Mouse (Mus musculus) 416B (cell line): ENCODE measurements around the gene Rhot2.

Source experiments
- DNase-seq: peaks from one replicate; pipeline ENCODE4 v3.0.0; 2011; ENCODE audit warnings: low read depth

The Rhot2 gene

DNA sequence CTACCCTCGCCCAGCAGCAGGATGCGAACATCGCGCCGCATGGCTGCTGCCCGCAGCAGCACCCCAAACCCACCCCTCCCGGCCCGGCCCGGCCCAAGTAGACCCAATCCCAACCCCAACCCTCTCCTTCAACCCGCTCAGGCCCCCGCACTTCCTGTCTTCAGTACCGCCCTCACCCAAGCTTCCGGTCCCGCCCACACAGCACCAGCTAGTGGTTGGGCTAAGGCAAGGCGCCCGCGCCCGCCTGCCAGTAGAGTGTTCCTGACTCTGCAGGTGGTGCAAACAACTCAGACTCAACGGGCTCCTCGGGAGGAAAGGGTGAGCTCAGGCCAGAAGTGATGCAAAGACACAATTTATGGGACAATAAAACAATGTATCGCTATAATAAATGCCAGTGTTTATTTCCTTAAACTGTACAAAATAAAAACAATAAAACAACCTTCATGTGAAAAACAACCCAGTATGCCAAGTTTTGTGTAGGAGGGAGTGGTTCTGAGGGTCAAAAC is at the start of gene Rhot2:
Gene Rhot2, minus strand, starts transcription at position 456 of the 506 bp plus-strand sequence.
- DNase-seq: peak; percentile 95

DNA sequence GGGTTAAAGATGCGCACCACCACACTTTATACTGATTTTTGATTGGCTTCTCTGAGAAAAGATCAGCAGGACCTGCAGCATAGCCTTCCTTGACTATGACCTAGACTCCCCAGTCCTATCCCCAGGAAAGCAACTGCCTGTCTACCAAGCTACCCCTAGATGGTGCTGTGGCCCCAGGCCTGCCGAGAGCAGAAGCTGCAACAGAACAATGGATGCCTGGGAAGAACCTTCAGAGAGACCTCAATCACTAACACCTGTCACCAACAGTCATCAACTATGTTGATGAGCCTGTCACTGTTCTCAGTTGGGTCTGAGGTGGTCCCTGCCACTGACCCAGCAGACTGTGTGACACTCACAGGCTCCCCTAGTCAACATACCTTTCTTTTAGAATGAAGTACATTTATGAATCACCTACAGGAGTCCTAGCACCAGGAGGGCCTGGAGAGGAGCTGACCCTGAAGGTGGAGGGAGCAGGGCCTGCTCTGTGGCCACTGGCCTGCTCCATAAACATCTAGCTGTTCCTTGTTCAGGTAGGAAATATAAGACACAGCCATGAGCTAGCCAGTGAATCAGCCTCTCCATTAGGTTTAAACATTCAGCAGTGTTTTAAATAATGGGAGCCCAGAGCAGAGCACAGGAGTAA is 49.4 kb upstream of the Rhot2 start:
- peak; percentile 80 for DNase-seq

DNA sequence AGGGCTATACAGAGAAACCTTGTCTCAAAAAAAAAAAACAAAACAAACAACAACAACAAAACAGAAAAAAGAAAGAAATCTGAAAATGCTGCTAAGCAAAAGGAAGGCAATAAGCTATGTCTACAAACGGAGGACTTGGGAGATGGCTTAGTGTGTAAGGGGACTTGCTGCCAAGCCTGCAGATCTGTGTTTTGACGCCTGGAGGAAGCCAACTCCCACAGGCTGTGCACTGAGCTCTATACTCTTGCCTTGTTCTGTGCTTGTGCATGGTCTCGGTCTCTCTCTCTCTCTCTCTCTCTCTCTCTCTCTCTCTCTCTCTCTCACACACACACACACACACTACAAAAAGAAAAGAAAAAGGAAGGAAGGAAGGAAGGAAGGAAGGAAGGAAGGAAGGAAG is 44.2 kb upstream of the Rhot2 start:
- DNase-seq: no peak

DNA sequence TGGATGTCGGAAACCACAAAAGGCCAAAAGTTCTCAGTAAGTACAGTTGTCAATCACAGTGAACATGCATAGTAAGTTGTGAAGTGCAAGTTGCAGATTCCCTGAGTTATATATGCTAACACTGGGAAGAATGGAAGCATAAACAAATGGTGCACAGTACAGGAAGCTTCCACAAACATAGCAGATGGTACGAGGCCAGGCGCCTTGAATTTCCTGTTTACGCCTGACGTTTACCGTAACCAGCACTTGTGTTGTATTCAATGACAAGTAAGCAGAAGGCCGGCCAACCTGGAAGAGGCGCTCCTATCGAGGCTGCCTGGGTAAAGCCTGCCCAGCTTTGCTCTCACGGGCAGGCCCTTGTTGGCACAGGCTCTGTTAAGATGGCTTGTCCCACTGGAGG is 42.8 kb upstream of the Rhot2 start:
- DNase-seq: no peak

DNA sequence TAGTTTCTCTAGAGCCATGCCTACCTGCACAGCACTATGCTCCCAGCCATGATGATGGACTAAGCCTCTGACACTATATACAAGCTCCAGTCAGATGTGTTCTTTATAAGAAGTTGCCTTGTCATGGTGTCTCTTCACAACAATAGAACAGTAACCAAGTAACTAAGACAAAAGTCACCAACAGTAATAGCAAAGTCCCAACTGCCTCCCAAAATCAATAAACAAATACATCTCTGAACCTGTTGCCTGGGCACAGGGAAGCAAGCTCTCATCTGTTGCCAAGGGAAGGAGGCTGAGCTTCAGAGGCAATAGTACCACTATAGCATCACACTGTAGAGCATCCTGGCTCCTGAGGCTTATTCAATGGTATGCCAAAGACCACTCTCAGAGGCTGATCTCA is 42.2 kb upstream of the Rhot2 start:
- DNase-seq: no peak

DNA sequence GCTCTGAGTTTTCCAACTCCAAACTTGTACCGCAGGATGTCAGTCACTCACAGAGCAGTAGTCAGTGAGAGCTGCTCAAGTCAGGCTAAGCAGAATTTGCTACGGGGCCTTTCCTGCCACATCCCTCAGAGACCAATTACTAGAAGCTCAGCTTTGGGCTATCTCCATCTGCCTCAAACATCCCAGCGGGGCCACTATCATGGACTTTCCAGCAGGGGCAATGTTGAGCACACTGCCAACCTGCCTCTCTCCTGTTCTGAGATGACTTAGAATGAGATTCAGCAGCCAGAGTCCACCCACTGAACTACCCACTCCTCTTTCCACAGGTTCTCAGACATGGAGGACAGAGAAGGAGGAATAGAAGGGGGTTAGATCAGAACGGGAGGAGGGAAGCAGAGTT is 41.0 kb upstream of the Rhot2 start:
- peak; percentile 38 for DNase-seq

DNA sequence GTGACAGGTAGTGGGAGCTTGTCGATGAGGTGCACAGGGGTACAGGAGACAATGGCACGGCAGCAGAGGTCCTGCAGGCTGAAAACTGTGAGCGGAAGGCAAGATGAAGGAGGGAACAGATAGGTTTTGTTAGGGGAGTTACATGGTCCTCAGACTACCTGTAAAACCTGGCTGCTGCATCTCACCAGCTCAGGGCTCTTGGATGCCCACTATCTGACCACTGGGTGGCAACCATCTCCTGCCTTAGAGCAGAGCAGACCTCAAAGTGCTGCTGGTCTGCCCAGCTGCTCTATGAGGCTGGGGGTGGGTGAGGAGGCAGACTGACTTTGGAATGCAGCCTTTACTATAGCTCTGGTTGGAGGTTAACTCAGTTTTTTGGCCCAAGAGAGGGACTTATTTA is 39.2 kb upstream of the Rhot2 start:
- DNase-seq: no peak

DNA sequence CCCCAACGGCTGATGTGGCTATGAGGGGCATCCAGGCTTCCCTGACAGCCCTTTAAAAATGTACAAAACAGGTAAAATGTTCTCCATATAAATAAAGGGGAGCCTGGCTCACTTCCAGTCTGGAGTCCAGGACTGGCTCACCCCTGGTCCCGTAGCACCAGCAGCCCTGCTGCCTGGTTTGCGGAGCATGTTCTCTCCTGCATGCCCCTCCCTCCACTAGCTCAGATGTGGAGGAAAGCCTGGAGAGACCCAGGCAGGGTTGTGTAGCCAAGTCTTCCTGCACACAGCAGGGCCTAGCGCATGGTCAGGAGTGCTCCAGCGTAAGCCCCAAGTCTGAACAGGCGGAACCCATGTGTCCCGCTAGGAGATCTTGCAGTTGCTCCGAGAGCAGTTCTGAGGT is 38.6 kb upstream of the Rhot2 start:
- no peak for DNase-seq

DNA sequence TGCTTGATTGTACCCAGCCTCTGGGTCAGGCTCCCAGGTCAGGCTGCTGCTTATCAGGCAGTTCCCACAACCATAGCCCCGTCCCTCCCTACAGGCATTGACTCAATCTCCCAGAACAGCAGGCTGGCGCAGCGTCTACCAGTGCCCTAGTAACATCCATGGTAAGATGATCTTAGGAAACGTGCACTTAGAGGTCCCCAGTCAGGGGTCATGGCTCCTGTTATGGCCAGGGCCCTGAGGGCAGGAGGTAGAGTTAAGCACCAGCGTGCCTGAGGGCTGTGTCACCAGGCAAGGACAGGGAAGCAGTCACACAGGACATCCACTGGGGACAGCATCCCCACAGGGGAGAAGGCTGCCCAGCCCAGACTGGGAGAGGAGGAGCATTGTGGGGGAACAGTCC is 37.7 kb upstream of the Rhot2 start:
- no peak for DNase-seq

DNA sequence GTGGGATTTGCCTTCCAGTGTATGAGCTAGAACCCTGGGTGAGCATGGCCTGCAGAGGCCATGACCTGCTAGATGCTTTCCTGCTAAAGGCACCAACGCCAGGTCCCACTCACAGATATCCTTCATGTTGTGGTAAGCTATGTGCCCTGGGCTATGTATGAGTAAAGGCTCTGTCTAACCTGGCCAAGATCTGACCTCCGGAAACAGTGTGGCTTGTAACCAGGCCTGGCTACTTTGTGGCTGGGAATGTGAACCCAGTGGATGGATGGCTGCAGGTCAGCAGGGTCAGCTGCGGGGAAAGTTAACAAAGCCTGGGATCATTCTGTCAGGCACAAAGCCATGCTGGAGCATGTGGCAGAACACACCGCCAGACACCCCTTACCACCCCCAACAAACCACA is 37.0 kb upstream of the Rhot2 start:
- no peak for DNase-seq

DNA sequence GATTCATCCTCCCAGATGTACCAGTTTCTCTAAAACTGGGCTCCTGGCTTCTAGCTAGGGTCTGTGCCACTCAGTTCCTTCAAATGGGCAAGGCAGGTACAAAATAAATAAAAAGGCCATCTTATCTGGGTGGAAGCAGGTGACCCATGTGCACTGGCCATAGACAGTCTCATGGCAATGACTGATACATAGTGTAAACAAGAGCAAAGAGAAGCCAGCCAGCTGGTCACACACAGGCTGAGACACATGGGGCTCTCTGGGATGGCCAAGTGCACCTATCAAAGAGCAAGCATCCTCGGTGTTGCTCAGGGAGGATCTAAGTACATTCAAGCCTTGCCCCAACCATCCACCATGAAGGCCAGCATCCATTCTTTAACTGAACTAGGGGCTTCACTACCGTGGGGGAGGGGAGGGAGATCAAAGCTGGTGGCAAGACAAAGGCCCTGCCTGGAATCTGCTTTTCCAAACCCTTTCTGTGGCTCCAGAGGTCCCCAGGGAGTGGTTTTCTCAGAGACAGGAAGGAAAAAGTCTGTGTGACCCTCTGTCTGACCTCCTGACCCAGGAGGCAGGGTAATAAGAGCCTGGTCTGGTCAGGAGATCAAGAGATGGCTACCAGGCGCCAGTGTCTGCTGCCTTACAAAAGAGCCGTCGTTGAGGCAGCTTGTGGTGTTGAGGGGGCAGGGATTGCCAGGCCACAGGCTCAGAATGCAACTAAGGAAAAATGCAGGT is 36.4 kb upstream of the Rhot2 start:
- no peak for DNase-seq

DNA sequence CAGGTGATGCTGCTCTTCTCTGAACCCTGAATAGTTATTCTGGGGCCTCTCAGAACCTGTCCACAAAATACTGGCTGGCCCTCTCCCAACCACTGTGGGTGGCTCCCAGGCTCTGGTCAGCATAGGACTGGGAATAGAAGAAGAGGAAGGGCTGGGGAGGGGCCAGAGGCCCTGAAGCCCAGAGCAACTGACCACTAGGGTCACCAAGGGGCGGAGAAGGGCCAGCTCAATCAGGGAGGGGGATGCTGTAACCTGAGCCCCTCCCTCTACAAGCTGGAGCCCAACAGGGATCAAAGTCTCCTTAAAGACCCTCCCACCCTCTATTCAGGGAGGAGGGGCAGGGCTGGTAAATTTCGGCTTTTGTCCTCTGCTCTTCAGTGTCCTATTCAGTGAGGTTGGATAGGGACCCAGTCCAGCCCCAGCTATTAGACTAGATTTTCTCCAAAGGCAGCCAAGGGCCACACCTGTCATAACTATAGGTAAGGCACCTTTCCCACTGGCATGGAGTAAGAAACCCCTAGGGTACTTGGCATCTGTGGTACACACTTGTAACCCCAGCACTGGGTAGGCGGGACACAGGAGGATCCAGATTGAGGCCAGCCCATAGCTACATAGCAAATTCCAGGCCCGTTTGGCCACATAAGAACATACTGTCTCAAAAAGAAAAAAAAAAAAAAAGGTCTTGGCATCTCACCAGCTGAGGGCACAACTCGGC is 35.7 kb upstream of the Rhot2 start, which contains the start of gene Wfikkn1:
Gene Wfikkn1, minus strand, starts transcription at position 663 of the 715 bp plus-strand sequence.
- DNase-seq: no peak

DNA sequence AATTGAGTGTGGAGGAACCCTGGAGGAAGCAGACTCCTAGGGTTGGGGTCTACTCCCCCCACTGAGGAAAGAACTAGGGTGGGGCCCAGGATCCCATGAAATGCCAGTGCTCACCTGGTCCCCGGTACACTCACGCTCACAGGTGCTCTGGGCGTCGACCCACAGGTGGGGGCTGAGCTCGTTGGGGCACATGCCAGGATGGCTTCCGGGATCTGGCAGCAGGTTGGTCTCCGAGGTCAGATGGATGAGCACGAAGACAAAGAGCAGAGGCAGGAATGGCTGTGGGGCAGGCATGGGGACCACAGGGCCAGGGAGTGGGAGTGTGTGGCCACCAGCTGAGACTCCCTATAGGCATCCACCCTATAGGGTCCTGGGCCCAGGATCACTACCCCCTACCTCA is 35.1 kb upstream of the Rhot2 start:
- DNase-seq: no peak

DNA sequence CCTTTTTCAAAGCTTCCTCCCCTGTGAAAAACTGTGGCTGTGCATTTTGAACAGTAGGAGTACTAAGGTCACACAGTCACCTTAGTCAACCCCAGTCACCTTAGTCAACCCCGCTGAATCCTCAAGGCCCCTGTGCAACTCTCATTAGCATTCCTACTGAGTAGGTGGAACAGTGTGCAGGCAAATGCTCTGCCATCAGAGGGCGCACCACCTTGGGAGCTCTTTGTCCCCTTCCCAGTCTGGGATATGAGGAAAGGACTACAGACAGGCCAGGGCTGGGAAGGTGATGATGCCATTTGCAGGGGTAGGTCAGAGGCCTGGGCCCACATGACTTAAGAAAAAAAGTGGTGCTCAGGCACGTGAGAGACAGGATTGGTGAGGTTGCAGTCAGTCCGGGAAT is 34.6 kb upstream of the Rhot2 start:
- peak; percentile 30 for DNase-seq

DNA sequence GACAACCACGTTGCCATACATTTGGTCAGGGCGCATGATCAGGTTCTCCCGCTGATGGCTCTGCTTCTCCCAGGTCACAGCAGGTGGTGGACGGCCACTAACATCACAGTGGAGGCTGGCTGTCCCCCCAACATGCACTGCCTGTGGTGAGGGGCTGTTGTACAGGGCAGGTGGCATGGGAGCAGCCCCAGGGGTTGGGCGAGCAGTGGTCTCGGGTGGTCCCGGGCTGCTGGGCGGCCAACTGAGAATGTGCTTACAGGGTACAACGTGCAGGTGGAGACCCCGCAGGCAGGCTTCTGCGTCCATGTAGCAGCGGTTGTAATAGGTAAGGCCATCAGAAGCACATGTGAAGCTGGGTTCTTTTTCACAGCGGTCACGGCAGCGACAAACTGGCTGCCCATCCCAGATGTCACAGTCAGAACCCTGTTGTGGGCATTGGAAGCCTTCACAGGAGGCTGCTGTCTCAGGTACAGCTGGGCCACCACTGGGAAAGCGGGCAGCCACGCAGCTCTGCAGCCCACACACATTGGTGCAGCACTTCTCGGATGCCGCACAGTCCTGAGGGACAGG is 34.0 kb upstream of the Rhot2 start:
- no peak for DNase-seq

DNA sequence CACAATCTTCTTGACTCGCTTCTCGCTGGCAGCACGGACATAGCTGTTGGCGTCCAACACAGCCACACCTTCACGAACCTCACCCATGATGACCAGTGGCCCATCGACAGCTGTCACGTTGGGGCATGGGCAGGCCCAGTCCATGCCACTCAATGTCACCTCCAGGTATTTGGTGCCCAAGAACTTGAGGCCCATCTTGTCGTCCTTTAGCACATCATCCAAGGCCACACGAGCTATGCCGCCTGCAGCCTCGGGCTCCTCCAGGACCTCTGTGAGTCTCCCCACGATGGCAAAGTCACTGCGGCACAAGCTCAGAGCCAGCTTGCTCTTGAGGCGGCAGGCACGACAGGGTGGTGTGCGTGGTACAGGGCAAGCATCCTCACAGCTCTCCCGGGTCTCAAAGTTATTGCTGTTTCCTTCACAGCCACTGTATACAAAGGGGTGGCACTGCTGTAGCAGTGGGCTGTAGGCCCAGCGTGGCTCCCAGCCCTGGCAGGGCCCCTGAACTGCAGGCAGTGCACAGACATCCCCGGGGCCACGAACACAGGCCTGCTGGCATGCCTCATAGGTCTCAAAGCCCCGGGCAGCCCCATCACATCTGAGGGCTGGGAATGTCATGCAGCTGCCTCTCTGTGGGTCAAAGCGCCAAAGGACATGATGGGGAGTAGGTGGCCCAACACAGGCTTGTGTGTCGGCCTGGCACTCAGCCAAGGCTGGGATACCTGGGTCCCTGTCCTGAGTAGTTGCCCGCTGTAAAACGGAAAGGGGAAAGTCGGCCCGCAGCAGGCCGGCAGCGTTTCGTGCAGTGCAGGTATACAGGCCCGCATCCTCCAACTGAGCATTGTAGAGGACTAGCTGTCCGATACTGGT is 33.3 kb upstream of the Rhot2 start:
- no peak for DNase-seq

DNA sequence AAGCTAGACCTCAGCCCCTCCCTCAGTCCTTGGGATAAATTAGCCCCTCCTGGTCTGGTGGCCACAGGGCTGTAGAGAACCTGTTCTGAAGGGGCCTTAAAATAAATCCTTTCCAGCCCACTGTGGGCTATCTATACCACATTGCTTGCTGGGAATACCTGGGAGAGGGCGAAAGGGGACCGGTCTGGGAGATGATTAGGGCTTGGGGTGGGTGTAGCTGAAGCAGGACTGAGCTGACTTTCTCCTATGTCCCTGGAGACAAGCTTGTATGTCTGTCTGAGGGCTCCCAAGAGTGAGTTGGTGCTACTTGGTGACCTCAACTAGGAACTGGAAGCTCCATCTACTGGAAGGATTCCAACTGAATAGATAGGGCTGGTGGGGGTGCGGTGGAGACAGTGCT is 32.4 kb upstream of the Rhot2 start:
- DNase-seq: no peak

DNA sequence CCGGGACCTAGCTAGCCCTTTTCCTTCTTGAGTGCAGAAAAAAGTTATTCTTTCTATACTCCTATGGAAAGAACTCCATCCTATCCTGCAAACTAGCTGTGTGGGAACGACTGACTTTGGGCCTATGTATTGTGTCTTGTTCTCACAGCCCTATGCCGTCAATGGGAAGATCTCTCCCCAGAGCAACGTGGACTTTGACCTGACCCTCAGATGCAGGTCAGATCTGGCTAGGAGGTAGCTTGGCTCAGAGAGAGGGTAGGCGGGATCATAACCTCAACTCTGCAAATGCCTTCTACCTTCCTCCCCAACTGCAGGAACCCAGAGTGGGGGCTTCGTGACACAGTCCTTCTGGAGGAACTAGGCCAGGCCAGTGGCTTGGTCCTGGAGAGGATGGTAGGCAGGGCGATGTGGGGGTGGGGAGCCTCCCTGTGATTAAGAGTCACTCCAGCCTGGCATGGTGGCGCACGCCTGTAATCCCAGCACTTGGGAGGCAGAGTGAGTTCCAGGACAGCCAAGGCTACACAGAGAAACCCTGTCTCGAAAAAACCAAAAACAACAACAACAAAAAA is 31.8 kb upstream of the Rhot2 start:
- no peak for DNase-seq

DNA sequence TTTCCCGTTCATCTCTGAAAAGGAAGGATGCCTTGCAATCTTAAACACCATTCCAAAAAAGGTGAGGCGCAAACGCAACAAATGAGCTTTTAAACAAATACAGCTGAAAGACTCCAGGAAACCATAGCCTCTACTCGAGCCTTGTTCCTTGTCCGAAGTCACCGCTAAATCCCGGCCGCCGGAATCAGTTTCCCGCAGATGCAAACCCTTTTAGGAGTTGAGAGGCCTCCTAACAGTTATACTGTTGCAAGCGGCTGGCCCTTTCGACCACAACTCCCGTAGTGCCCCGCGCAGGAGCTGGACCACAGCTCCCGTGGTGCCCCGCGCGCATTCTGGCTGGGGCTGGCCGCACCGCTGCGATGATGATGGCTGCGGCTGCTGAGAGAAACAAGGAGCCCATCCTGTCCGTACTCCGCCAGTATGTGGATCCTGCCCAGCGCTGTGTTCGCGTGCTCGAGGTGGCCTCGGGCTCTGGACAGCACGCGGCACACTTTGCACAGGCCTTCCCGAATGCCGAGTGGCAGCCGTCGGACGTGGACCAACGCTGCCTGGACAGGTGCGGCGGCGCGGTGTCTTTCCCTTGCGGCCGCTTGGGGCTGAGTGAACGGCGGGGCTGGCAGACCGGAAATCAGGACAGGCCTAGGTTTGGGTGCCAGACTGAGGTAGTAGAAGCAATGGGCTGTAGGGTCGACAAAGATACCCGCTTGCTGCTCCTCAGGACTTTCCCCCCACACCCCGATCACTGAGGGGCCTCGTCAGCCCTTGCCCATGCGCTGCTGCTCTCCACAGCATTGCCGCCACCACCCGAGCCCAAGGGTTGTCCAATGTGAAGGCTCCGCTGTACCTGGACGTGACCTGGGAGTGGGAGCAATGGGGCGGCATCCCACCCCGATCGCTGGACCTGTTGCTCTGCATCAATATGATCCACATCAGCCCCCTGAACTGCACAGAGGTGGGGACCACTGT is 30.8 kb upstream of the Rhot2 start:
- DNase-seq: peak; percentile 92

DNA sequence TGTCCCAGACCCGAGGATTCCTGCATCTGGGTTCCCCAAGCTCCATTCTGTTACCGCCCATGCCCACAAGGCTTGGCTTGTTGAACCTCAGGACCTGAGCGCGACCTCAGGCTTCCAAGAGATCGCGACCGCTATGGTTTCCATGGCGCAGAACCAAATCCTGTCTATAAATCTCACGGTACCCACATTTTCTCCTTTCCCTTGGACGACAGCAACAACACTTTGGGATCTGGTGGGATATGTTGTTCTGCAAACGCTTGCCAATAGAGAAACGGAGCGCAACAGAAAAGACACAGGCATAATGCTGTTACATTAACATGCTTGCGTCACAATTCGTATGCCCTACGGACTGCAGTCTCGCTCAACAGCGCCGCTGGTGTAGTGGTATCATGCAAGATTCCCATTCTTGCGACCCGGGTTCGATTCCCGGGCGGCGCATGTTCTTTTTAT is 30.1 kb upstream of the Rhot2 start, which contains the start of gene Mettl26:
Gene Mettl26, plus strand, starts transcription at position 354 of the 450 bp plus-strand sequence.
- no peak for DNase-seq
